Mouse (Mus musculus) hindbrain, embryonic 11.5 days (tissue): Measurements from ENCODE around the gene Anxa6. TPM values are rescaled to one million over a fixed set of nuclear protein-coding genes. Genes with fewer than 3 reads are reported as not detected.

Experiments
- ATAC-seq: fragments of 200-750 bp; cut with Nextera tagmentation; 2 replicates; pipeline ENCODE4 v1.8.0; 2017; ENCODE audit warnings: mild to moderate bottlenecking, moderate TSS enrichment, moderate library complexity; ENCODE audit not compliant: low FRiP score
- DNase-seq: peaks from one replicate; pipeline ENCODE4 v3.0.0-alpha.2; 2015; ENCODE audit warnings: low spot score
- H3K27ac ChIP-seq: fragments of 300-500 bp; sonication (generic); 2 replicates; pipeline ENCODE4 v1.5.1; 2014; ENCODE audit warnings: mild to moderate bottlenecking, low read depth, low read length
- H3K27me3 ChIP-seq: fragments of 300-500 bp; sonication (generic); 2 replicates; pipeline ENCODE4 v1.6.1; 2014; ENCODE audit warnings: mild to moderate bottlenecking, low read length, moderate library complexity, mixed read lengths; ENCODE audit not compliant: control insufficient read depth, insufficient read depth
- H3K36me3 ChIP-seq: fragments of 300-500 bp; sonication (generic); 2 replicates; pipeline ENCODE4 v1.6.1; 2014; ENCODE audit warnings: mild to moderate bottlenecking, low read length, moderate library complexity, mixed read lengths; ENCODE audit not compliant: control insufficient read depth, insufficient read depth
- H3K4me1 ChIP-seq: fragments of 300-500 bp; sonication (generic); replicated peaks from 2 replicates; pipeline ENCODE4 v1.6.1; 2014; ENCODE audit warnings: low read length, mixed read lengths; ENCODE audit not compliant: control insufficient read depth, insufficient read depth
- H3K4me2 ChIP-seq: fragments of 300-500 bp; sonication (generic); replicated peaks from 2 replicates; pipeline ENCODE4 v1.6.1; 2014; ENCODE audit warnings: mild to moderate bottlenecking, low read depth, low read length
- H3K4me3 ChIP-seq: fragments of 300-500 bp; sonication (generic); 2 replicates; pipeline ENCODE4 v1.5.1; 2014; ENCODE audit warnings: low read depth, low read length
- H3K9ac ChIP-seq: fragments of 300-500 bp; sonication (generic); 2 replicates; pipeline ENCODE4 v1.6.1; 2014; ENCODE audit warnings: low read depth, low read length
- H3K9me3 ChIP-seq: fragments of 300-500 bp; sonication (generic); 2 replicates; pipeline ENCODE4 v1.6.1; 2016; ENCODE audit warnings: low read length; ENCODE audit not compliant: control insufficient read depth
- WGBS: fragments of 180-500 bp; shearing (Covaris S2); extraction: QIAGEN DNeasy Blood & Tissue Kit; methylation state at CpG from one replicate; pipeline ENCODE4 v1.1.7; 2014; 5-methylcytosine and 5-hydroxymethylcytosine counted together
- polyA plus RNA-seq: library from polyadenylated mRNA; unstranded; fragments of >200 nt; fragmentation: Nextera tagmentation; extraction: Ambion mirVana; gene quantifications from 2 replicates; pipeline ENCODE4 v1.2.1, GENCODE M21; 2014

The Anxa6 gene
- polyA plus RNA-seq, 1 experiment from 2014 or later = 91.6 TPM

GRCm38 (mm10) chr11:55015831-55016241 is 17.4 kb downstream of the Anxa6 start:
- Histone ChIP-seq H3K9ac (no peak overlapping the region), H3K4me2 (no peak overlapping the region), H3K4me1 (no peaks in the 10 kb centered on the region; the same call in 1 of the 2 replicates), H3K27ac (no peak overlapping the region), H3K4me3 (no peak overlapping the region), H3K36me3 (no peaks in the 10 kb centered on the region), H3K9me3 (no peaks in the 10 kb centered on the region), H3K27me3 (no peaks in the 10 kb centered on the region)
- no peak for ATAC-seq
- no peak for DNase-seq
- WGBS = 79% methylated on average over 9 of the region's 9 CpGs

GRCm38 (mm10) chr11:55015264-55015663 is 18.0 kb downstream of the Anxa6 start:
- H3K4me1 ChIP-seq = no peaks in the 10 kb centered on the region; the same call in 1 of the 2 replicates
- no peaks in the 10 kb centered on the region for H3K36me3 ChIP-seq
- H3K27ac ChIP-seq = no peak overlapping the region
- 86% methylated on average over 3 of the region's 3 CpGs for WGBS
- no peak overlapping the region for H3K4me2 ChIP-seq
- no peaks in the 10 kb centered on the region for H3K9me3 ChIP-seq
- DNase-seq = no peak
- H3K4me3 ChIP-seq = no peak overlapping the region
- no peak overlapping the region for H3K9ac ChIP-seq
- H3K27me3 ChIP-seq = no peaks in the 10 kb centered on the region
- ATAC-seq = no peak

- Histone ChIP-seq H3K4me3 (no peak overlapping the region), H3K36me3 (no peaks in the 10 kb centered on the region), H3K27ac (no peak overlapping the region), H3K4me1 (no peaks in the 10 kb centered on the region), H3K27me3 (no peaks in the 10 kb centered on the region), H3K9me3 (no peaks in the 10 kb centered on the region), H3K9ac (no peak overlapping the region), H3K4me2 (no peak overlapping the region)
- DNase-seq (no peak), ATAC-seq (no peak)
- 68% methylated on average over 6 of the region's 6 CpGs for WGBS
These were observed 19.4 kb downstream of the Anxa6 start for GRCm38 (mm10) chr11:55013802-55014201.

DNA sequence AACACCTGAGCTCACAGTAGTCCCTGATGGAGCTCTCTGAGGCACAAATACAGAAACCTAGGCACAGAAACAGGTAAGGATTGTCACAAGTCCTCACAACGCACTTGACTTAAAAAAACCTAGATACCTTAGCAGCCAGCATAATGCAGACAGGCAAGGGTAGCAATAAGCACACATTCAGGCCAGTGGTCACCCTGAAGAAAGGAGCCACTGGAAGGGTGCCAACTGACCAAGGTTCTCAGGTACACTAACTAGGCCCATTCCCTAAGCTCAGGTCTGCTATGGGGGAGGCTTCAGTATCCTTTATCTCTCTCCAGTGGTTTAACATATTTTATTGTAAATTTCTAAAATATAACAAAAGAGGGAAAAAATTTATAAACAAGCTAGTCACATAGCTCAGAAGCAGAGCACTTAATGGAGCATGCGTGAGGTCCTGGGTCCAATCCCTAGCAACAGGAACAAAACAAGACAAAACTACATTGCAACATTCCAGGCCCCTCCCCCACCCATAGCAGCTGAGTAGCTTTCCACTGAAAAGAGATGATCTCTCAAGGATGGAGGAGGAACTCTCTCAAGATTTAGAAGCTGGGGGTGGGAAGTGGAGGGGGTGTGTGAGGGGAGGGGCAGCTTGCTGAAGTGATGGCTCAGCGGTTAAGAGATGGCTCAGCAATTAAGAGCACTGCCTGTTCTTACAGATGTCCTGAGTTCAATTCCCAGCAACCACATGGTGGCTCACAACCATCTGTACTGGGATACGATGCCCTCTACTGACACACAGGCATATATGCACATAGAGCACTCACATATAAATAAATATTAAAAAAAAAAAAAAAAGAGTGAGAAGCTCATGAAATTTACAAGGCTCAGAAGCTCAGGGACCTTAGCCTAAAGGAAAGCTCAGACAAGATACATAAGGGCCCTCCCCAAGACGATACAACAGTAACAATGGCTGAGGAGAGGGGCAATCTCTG is 20.4 kb downstream of the Anxa6 start:
- Histone ChIP-seq H3K9ac (no peak overlapping the region), H3K27ac (no peak overlapping the region), H3K4me1 (no peaks in the 10 kb centered on the region), H3K36me3 (no peaks in the 10 kb centered on the region), H3K9me3 (no peaks in the 10 kb centered on the region), H3K4me2 (no peak overlapping the region), H3K4me3 (no peak overlapping the region), H3K27me3 (no peaks in the 10 kb centered on the region)
- no peak for ATAC-seq
- no peak for DNase-seq
- 80% methylated on average over 5 of the region's 5 CpGs for WGBS

GRCm38 (mm10) chr11:55011440-55011839 is 21.8 kb downstream of the Anxa6 start:
- no peak overlapping the region for H3K4me2 ChIP-seq
- no peak for ATAC-seq
- H3K27ac ChIP-seq = no peak overlapping the region
- H3K9ac ChIP-seq = no peak overlapping the region
- H3K36me3 ChIP-seq = no peaks in the 10 kb centered on the region
- H3K27me3 ChIP-seq = no peaks in the 10 kb centered on the region
- H3K9me3 ChIP-seq = no peaks in the 10 kb centered on the region
- H3K4me3 ChIP-seq = no peak overlapping the region
- DNase-seq = no peak
- 94% methylated on average over 3 of the region's 3 CpGs for WGBS
- no peaks in the 10 kb centered on the region for H3K4me1 ChIP-seq

DNA sequence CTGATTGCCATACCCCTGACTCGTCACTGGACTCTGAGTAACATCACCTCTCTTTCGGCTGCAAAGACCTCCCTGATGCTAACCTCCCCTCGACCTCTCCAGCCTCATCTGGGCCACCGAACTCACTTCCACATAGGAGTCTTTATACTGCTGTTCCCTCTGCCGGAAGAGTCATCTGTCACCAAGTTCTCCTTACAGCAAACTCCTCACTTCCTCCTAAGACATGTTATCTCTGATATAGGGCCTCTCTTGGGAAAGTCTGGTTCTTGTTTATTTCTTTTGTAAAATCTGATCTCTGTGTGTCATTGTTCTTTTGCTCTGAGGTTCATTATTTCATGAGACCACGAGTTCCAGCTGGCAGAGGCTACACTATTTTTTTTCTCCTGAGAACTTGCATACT is 25.0 kb downstream of the Anxa6 start:
- 81% methylated on average over 6 of the region's 6 CpGs for WGBS
- H3K4me2 ChIP-seq = no peak overlapping the region
- no peak overlapping the region for H3K9ac ChIP-seq
- no peak overlapping the region for H3K27ac ChIP-seq
- H3K36me3 ChIP-seq = no peaks in the 10 kb centered on the region
- no peaks in the 10 kb centered on the region for H3K9me3 ChIP-seq
- ATAC-seq (no peak), DNase-seq (no peak)
- H3K27me3 ChIP-seq = no peaks in the 10 kb centered on the region
- no peaks in the 10 kb centered on the region for H3K4me1 ChIP-seq
- H3K4me3 ChIP-seq = no peak overlapping the region

GRCm38 (mm10) chr11:55005684-55006083 is 27.6 kb downstream of the Anxa6 start:
- no peak for ATAC-seq
- Histone ChIP-seq H3K4me3 (no peak overlapping the region), H3K4me2 (no peak overlapping the region), H3K9me3 (no peaks in the 10 kb centered on the region), H3K9ac (no peak overlapping the region), H3K36me3 (no peaks in the 10 kb centered on the region), H3K27ac (no peak overlapping the region), H3K27me3 (no peaks in the 10 kb centered on the region), H3K4me1 (no peaks in the 10 kb centered on the region)
- 87% methylated on average over 5 of the region's 5 CpGs for WGBS
- no peak for DNase-seq

GRCm38 (mm10) chr11:55004970-55005502 is 28.2 kb downstream of the Anxa6 start:
- H3K4me1 ChIP-seq = no peaks in the 10 kb centered on the region
- H3K27ac ChIP-seq = no peak overlapping the region
- H3K4me3 ChIP-seq = no peak overlapping the region
- H3K4me2 ChIP-seq = no peak overlapping the region
- no peak for DNase-seq
- no peaks in the 10 kb centered on the region for H3K36me3 ChIP-seq
- 87% methylated on average over 7 of the region's 7 CpGs for WGBS
- H3K9me3 ChIP-seq = no peaks in the 10 kb centered on the region
- ATAC-seq = no peak
- no peaks in the 10 kb centered on the region for H3K27me3 ChIP-seq
- H3K9ac ChIP-seq = no peak overlapping the region

- Histone ChIP-seq H3K4me1 (no peaks in the 10 kb centered on the region), H3K4me3 (no peak overlapping the region), H3K27ac (no peak overlapping the region), H3K9ac (no peak overlapping the region), H3K4me2 (no peak overlapping the region), H3K27me3 (no peaks in the 10 kb centered on the region), H3K9me3 (no peaks in the 10 kb centered on the region), H3K36me3 (no peaks in the 10 kb centered on the region)
- WGBS = 72% methylated on average over 2 of the region's 2 CpGs
- DNase-seq (no peak), ATAC-seq (no peak)
These were observed 34.5 kb downstream of the Anxa6 start for GRCm38 (mm10) chr11:54998708-54999107.
